Mouse (Mus musculus): Measurements from ENCODE around the gene Gpr137. TPM values are rescaled to one million over a fixed set of nuclear protein-coding genes. Genes with fewer than 3 reads are reported as not detected.

Gene Gpr137
- polyA plus RNA-seq, 1 experiment from 2014 or later = 20.0 TPM

DNA sequence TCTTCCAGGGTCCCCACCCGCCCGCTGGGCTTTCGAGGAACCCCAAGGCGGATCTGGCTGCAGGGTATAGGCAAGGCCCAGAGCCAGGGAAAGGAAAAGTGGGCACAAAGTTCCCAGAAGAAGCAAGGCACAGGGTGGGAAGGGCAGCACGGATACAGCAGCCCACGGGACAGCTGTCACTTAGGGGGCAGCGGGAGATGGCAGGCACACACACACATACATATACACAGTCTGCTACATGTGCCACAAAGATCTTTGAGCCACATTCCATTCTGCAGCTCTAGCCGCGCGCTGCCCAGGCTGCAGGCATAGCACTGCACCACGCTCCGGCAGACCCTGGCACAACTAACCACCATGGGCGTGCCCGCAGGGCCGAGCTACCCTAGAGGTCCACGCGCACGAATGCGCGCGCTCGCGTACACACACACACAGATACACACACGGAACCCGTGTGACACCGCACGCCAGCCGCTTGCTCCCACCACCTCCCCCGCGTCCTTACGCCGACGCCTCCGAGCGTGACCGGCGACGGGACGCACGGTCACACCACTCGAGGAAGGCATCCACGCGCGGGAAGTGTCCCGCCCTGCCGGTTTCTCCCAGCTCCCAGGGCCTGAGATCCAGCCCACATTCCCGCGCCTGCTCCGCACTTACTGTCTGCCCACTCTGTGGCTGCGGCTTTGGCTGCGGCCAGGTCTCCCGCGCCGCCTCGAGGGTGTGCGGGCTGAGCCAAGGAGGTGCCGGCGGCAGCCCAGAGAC, 8.7 kb downstream of the Gpr137 start:
- Histone ChIP-seq H3K27ac (ENCODE audit: low read depth, low read length) (no peak overlapping the region), H3K9me3 (ENCODE audit: control insufficient read depth) (no peaks in the 10 kb centered on the region), H3K27me3 (replicated peaks; ENCODE audit: control insufficient read depth, insufficient read depth, low read length) (peaks cover 49% of the 10 kb centered on the region), H3K4me2 (replicated peaks; ENCODE audit: low read depth) (peak overlapping the region; percentile 74), H3K36me3 (ENCODE audit: control insufficient read depth, insufficient read depth) (no peaks in the 10 kb centered on the region), H3K9ac (ENCODE audit: low read depth, low read length) (0 out of 2 replicates have a peak overlapping the region, but pooled peaks have one; percentile 26), H3K4me1 (replicated peaks; ENCODE audit: control insufficient read depth, insufficient read depth, low read length) (peaks cover 6% of the 10 kb centered on the region), H3K4me3 (ENCODE audit: low read depth, low read length) (peak overlapping the region; percentile 42)
- WGBS = 5% methylated on average over 58 of the region's 58 CpGs
- ATAC-seq = peak; percentile 26; the same call in 1 of the 2 replicates
- 0 out of 2 replicates have a peak, but pooled peaks have one; percentile 4 for TF ChIP-seq CTCF (IDR thresholded peaks at IDR 0.05; ENCODE audit: low read depth)

DNA sequence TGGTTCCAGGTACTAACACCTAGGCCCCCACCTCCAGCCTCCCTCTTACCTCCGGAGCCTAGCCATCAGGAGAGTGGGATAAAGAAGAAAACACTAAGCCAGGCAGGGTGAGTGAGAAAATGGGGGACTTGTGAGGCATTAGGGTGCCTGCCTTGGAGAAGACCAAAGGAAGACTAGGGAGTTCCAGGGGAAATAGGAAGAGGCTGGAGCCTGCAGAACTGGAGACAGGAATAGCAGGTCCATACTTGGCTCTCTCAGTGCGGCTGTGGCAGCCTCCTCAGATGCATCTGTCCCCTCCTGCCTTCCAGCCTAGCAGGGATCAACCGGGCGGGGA, 9.2 kb downstream of the Gpr137 start:
- Histone ChIP-seq H3K4me1 (replicated peaks; ENCODE audit: control insufficient read depth, insufficient read depth, low read length) (peaks cover 6% of the 10 kb centered on the region), H3K9me3 (ENCODE audit: control insufficient read depth) (no peaks in the 10 kb centered on the region), H3K27ac (ENCODE audit: low read depth, low read length) (no peak overlapping the region), H3K4me2 (replicated peaks; ENCODE audit: low read depth) (peak overlapping the region; percentile 74; the same call in 1 of the 2 replicates), H3K27me3 (replicated peaks; ENCODE audit: control insufficient read depth, insufficient read depth, low read length) (peaks cover 53% of the 10 kb centered on the region), H3K9ac (ENCODE audit: low read depth, low read length) (no peak overlapping the region), H3K36me3 (ENCODE audit: control insufficient read depth, insufficient read depth) (no peaks in the 10 kb centered on the region), H3K4me3 (ENCODE audit: low read depth, low read length) (peak overlapping the region; percentile 42; the same call in 1 of the 2 replicates)
- no peak for ATAC-seq
- WGBS = 26% methylated on average over 4 of the region's 4 CpGs
- TF ChIP-seq CTCF (IDR thresholded peaks at IDR 0.05; ENCODE audit: low read depth) = no peak

DNA sequence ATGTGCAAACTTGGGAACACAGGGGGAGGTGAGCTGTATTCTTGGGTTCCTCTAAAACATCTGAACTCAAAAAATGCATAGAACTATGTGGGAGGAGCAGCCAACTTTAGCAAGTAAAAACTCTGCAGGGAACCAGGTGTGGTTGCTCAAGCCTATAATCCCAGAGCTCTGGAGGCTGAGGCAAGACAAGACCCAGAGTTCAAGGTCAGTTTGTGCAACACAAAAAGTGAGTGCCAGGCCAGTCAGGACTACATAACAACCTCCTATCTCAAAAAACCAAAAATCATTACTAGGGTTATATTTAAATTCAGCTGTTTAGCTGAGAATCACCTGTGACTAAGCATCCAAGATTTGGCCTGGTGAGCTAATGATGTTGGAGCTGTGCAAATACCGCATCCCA, 10.3 kb downstream of the Gpr137 start:
- peaks cover 6% of the 10 kb centered on the region for H3K4me1 ChIP-seq (replicated peaks; ENCODE audit: control insufficient read depth, insufficient read depth, low read length)
- no peaks in the 10 kb centered on the region for H3K36me3 ChIP-seq (ENCODE audit: control insufficient read depth, insufficient read depth)
- no peak overlapping the region for H3K4me2 ChIP-seq (replicated peaks; ENCODE audit: low read depth)
- WGBS = 39% methylated on average over 1 of the region's 1 CpGs
- no peak for TF ChIP-seq CTCF (IDR thresholded peaks at IDR 0.05; ENCODE audit: low read depth)
- no peak overlapping the region for H3K27ac ChIP-seq (ENCODE audit: low read depth, low read length)
- ATAC-seq = no peak
- H3K27me3 ChIP-seq (replicated peaks; ENCODE audit: control insufficient read depth, insufficient read depth, low read length) = peaks cover 63% of the 10 kb centered on the region
- H3K9ac ChIP-seq (ENCODE audit: low read depth, low read length) = no peak overlapping the region
- H3K9me3 ChIP-seq (ENCODE audit: control insufficient read depth) = no peaks in the 10 kb centered on the region
- no peak overlapping the region for H3K4me3 ChIP-seq (ENCODE audit: low read depth, low read length)

DNA sequence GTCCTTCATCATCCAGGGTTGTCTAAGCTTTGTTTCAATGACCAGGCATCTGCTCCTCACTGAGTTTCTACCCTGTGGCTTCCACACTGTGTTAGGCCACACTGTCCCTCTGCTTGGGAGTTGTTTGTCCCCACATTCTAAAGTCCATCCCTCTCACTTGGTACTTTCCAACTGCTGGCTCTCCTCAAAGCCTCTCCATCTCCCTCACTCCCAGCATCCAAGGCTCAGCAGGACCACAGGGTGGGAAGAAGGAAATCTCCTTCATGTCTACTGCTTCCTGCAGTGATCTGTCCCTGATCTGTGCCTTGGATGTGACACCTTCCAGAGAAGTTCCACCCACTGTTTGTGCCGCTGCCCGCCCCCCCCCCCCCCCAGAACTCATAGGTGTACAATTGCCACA, 11.3 kb downstream of the Gpr137 start:
- no CpG with 5 or more reads among the region's 2 CpGs for WGBS
- no peak overlapping the region for H3K27ac ChIP-seq (ENCODE audit: low read depth, low read length)
- H3K9ac ChIP-seq (ENCODE audit: low read depth, low read length) = no peak overlapping the region
- no peaks in the 10 kb centered on the region for H3K36me3 ChIP-seq (ENCODE audit: control insufficient read depth, insufficient read depth)
- TF ChIP-seq CTCF (IDR thresholded peaks at IDR 0.05; ENCODE audit: low read depth) = no peak
- no peak overlapping the region for H3K4me3 ChIP-seq (ENCODE audit: low read depth, low read length)
- no peak for ATAC-seq
- no peak overlapping the region for H3K4me2 ChIP-seq (replicated peaks; ENCODE audit: low read depth)
- peaks cover 71% of the 10 kb centered on the region for H3K27me3 ChIP-seq (replicated peaks; ENCODE audit: control insufficient read depth, insufficient read depth, low read length)
- no peaks in the 10 kb centered on the region for H3K9me3 ChIP-seq (ENCODE audit: control insufficient read depth)
- peaks cover 6% of the 10 kb centered on the region for H3K4me1 ChIP-seq (replicated peaks; ENCODE audit: control insufficient read depth, insufficient read depth, low read length)

DNA sequence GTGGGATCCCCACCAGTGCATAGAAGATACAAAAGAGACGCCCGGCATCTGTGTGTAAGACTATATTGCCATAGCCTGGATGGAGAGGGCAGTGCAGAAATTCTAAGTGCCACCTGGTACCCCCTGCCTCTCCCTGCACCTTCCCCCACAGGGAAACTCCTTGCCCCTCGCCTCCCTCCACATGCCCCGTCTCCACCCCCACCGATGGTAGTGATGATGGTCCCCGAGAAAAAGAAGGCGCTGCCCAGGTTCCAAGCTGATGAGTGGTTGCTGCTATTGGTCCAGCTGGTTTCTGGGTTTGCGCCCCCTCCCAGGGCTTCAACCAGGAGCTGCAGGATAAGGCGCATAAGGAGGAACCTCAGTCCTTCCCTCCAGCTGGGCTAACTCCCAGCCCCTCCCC, 14.2 kb downstream of the Gpr137 start:
- no peak overlapping the region for H3K4me2 ChIP-seq (replicated peaks; ENCODE audit: low read depth)

DNA sequence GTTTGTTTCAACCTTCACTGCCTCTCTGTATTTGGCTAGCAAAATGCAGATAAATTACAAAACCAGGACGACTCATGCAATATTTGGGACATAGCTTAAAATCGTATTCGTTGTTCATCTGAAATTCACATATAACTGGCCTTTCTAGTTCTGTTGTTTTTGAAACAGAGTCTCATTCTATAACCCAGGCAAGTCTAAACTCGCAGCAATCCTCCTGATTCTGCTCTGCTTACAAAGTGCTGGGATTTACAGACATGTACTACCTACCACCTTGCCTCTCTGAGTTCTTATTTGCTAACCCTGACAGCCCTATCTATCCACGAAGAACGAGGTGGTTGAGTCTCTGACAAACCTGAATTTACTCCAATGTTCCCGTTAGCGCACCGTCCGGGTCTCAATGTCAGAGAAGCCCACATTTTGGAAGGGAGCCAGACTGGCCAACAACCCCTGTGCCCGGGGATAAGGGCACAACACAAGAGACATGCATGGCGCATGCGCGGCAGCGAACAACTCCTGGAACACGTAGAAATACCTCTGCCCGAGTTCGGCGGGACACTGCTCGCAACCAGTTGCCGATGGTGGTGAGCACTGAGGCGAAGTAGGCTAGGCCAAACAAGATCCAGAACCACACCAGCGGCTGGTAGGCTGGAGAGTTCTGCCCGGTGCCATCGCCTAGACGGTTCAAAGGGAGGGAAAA, 15.6 kb downstream of the Gpr137 start:
- peak overlapping the region; percentile 48 for H3K4me2 ChIP-seq (replicated peaks; ENCODE audit: low read depth)
- no peaks in the 10 kb centered on the region for H3K9me3 ChIP-seq (ENCODE audit: control insufficient read depth)
- no peak for ATAC-seq
- no peaks in the 10 kb centered on the region for H3K36me3 ChIP-seq (ENCODE audit: control insufficient read depth, insufficient read depth)
- 0 out of 2 replicates have a peak overlapping the region, but pooled peaks have one; percentile 18 for H3K4me3 ChIP-seq (ENCODE audit: low read depth, low read length)
- no peak for TF ChIP-seq CTCF (IDR thresholded peaks at IDR 0.05; ENCODE audit: low read depth)
- no peak overlapping the region for H3K27ac ChIP-seq (ENCODE audit: low read depth, low read length)
- 22% methylated on average over 26 of the region's 26 CpGs for WGBS
- peaks cover 7% of the 10 kb centered on the region; the same call in 1 of the 2 replicates for H3K4me1 ChIP-seq (replicated peaks; ENCODE audit: control insufficient read depth, insufficient read depth, low read length)
- no peak overlapping the region for H3K9ac ChIP-seq (ENCODE audit: low read depth, low read length)
- H3K27me3 ChIP-seq (replicated peaks; ENCODE audit: control insufficient read depth, insufficient read depth, low read length) = peaks cover 45% of the 10 kb centered on the region

More for the DNA sequence above, 14.2 kb downstream of the Gpr137 start:
- WGBS = 24% methylated on average over 9 of the region's 9 CpGs
- no peak for ATAC-seq
- H3K36me3 ChIP-seq (ENCODE audit: control insufficient read depth, insufficient read depth) = no peaks in the 10 kb centered on the region
- no peaks in the 10 kb centered on the region for H3K9me3 ChIP-seq (ENCODE audit: control insufficient read depth)
- H3K27ac ChIP-seq (ENCODE audit: low read depth, low read length) = no peak overlapping the region
- no peak for TF ChIP-seq CTCF (IDR thresholded peaks at IDR 0.05; ENCODE audit: low read depth)
- H3K27me3 ChIP-seq (replicated peaks; ENCODE audit: control insufficient read depth, insufficient read depth, low read length) = peaks cover 55% of the 10 kb centered on the region
- peaks cover 7% of the 10 kb centered on the region; the same call in 1 of the 2 replicates for H3K4me1 ChIP-seq (replicated peaks; ENCODE audit: control insufficient read depth, insufficient read depth, low read length)
- H3K4me3 ChIP-seq (ENCODE audit: low read depth, low read length) = no peak overlapping the region; the same call in 1 of the 2 replicates
- H3K9ac ChIP-seq (ENCODE audit: low read depth, low read length) = no peak overlapping the region
